Mouse (Mus musculus): Measurements from ENCODE around the gene Adamts2. TPM values are rescaled to one million over a fixed set of nuclear protein-coding genes. Genes with fewer than 3 reads are reported as not detected.
A peak's percentile ranks its signal among the peaks of the same experiment; 100 is the strongest.

The Adamts2 gene
- polyA plus RNA-seq, 1 experiment from 2014 or later: 21.9 TPM

DNA sequence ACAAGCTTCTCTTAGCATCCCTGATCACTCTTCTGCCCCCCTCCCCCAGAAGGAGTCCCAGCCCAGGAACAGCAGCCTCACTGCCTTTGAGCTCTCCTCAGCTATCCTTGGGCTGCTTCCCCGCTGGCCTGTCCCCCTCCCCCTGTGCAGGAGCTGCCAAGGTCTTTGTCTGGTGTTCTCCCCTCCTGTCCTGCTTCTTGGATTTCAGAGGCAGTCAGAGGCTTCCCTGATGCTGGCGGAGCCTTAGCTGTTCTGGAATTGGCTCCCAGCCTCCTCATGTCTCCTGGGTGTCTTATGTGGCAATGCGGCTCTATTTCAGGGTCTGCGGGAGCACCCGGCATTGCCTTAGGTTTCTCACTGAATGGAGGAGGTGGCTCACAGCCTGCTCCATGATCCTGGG lies 22.8 kb downstream of the Adamts2 start:
- Histone ChIP-seq H3K9ac (no peak overlapping the region), H3K27me3 (no peaks in the 10 kb centered on the region), H3K27ac (peak overlapping the region; percentile 12), H3K36me3 (no peaks in the 10 kb centered on the region), H3K4me1 (peaks cover 38% of the 10 kb centered on the region), H3K4me3 (no peak overlapping the region), H3K9me3 (no peaks in the 10 kb centered on the region), H3K4me2 (no peak overlapping the region)
- 36% methylated on average over 5 of the region's 5 CpGs for WGBS
- no peak for ATAC-seq (ENCODE audit: insufficient number of reproducible peaks, low FRiP score, low TSS enrichment, low read depth)

- Histone ChIP-seq H3K36me3 (no peaks in the 10 kb centered on the region), H3K9me3 (no peaks in the 10 kb centered on the region), H3K9ac (no peak overlapping the region), H3K4me3 (no peak overlapping the region), H3K4me1 (peaks cover 31% of the 10 kb centered on the region), H3K27ac (no peak overlapping the region), H3K4me2 (no peak overlapping the region), H3K27me3 (no peaks in the 10 kb centered on the region)
- ATAC-seq (ENCODE audit: insufficient number of reproducible peaks, low FRiP score, low TSS enrichment, low read depth): no peak
- WGBS: 38% methylated on average over 3 of the region's 3 CpGs
Observed at GRCm38 (mm10) chr11:50628915-50629314, 27.0 kb downstream of the Adamts2 start.

GRCm38 (mm10) chr11:50630462-50630861 lies 28.6 kb downstream of the Adamts2 start:
- H3K4me3 ChIP-seq: no peak overlapping the region
- no peaks in the 10 kb centered on the region for H3K36me3 ChIP-seq
- no peak overlapping the region for H3K4me2 ChIP-seq
- no peaks in the 10 kb centered on the region for H3K9me3 ChIP-seq
- 84% methylated on average over 2 of the region's 2 CpGs for WGBS
- H3K9ac ChIP-seq: no peak overlapping the region
- ATAC-seq (ENCODE audit: insufficient number of reproducible peaks, low FRiP score, low TSS enrichment, low read depth): no peak
- no peak overlapping the region for H3K27ac ChIP-seq
- no peaks in the 10 kb centered on the region for H3K27me3 ChIP-seq
- peaks cover 34% of the 10 kb centered on the region for H3K4me1 ChIP-seq

DNA sequence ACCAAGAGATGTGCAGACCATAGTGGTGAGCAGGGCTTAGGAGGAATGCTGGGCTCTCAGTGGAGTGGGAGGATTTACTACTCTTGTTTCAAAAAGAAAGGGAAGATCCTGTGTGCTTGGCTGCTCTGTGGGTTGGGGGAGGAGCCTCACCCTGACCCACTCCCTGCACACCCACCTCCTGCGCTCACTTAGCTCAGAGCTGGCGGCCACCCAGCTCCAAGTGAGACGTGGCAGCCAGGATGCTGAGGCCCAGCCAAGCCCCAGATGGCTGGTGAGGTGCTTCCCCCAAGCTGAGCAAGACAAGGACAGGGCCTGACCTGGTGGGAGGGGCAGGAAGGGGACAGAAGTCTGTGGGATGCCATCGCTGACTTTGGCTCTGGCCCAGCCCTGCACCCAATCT lies 30.4 kb downstream of the Adamts2 start:
- ATAC-seq (ENCODE audit: insufficient number of reproducible peaks, low FRiP score, low TSS enrichment, low read depth): peak; percentile 71
- no peak overlapping the region for H3K9ac ChIP-seq
- H3K4me2 ChIP-seq: no peak overlapping the region

GRCm38 (mm10) chr11:50635051-50635590 lies 33.2 kb downstream of the Adamts2 start:
- no peaks in the 10 kb centered on the region for H3K27me3 ChIP-seq
- peaks cover 40% of the 10 kb centered on the region for H3K4me1 ChIP-seq
- H3K4me2 ChIP-seq: no peak overlapping the region
- no peak overlapping the region for H3K9ac ChIP-seq
- no peak for ATAC-seq (ENCODE audit: insufficient number of reproducible peaks, low FRiP score, low TSS enrichment, low read depth)
- no peaks in the 10 kb centered on the region for H3K9me3 ChIP-seq
- H3K27ac ChIP-seq: peak overlapping the region; percentile 73
- WGBS: 40% methylated on average over 2 of the region's 2 CpGs
- no peaks in the 10 kb centered on the region for H3K36me3 ChIP-seq
- no peak overlapping the region for H3K4me3 ChIP-seq

More for the DNA sequence above, 30.4 kb downstream of the Adamts2 start:
- Histone ChIP-seq H3K27ac (peak overlapping the region; percentile 75), H3K4me3 (no peak overlapping the region), H3K9me3 (no peaks in the 10 kb centered on the region), H3K27me3 (no peaks in the 10 kb centered on the region), H3K36me3 (no peaks in the 10 kb centered on the region), H3K4me1 (peaks cover 40% of the 10 kb centered on the region)
- WGBS: 20% methylated on average over 4 of the region's 4 CpGs

DNA sequence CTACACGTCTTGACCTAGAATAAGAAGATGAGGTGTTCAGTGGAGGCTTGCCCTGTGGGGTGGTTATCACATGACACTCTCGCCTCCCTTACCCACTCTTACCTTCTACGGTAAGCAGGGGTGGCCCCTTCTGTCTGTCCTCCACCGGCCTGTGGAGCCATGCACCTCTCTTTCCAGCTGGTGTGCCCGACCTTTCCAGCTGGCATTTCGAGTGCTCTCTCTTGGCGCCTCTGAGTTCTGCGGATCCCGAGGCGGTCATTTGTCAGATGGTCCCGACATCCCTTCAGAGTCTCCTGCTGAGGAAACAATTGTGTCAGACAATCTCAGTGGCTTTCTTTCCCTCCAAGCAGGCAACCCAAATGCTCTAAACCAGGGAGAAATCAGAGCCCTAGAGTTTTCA lies 35.1 kb downstream of the Adamts2 start:
- ATAC-seq (ENCODE audit: insufficient number of reproducible peaks, low FRiP score, low TSS enrichment, low read depth): no peak
- no peak overlapping the region for H3K4me3 ChIP-seq
- H3K4me1 ChIP-seq: peaks cover 29% of the 10 kb centered on the region
- H3K36me3 ChIP-seq: no peaks in the 10 kb centered on the region
- no peaks in the 10 kb centered on the region for H3K27me3 ChIP-seq
- H3K9me3 ChIP-seq: no peaks in the 10 kb centered on the region
- WGBS: 91% methylated on average over 11 of the region's 11 CpGs
- no peak overlapping the region for H3K9ac ChIP-seq
- no peak overlapping the region for H3K4me2 ChIP-seq
- H3K27ac ChIP-seq: no peak overlapping the region

DNA sequence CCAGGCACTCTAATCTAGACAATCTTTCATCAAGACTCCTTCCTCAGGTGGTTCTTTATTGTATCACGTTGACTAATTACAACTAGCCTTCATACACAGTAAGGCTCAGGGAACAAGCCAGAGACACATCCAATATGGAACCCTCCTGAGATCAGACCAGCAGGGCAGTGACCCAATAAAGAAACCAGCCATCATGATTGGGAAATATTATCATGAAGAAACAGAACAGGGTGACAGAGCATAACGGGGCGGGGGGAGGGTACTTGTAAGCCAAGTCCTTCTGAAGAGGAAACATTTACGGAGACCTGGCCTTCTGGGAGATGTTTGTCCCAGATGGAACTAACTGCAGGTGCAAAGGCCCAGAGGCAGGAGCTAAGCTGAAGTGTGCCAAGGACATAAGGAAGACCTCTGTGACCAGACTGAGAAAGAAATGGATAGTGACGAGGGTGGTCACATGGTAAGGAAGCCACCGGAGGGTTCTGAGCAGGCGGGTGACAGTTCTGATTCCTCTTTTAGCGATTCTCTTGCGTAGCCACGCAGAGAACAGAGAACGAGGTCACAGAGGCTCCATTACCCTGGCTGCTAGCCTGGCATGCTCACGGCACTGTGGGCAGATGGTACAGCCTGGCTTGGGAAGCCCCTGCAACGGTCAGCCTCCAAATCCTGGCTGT lies 36.4 kb downstream of the Adamts2 start:
- ATAC-seq (ENCODE audit: insufficient number of reproducible peaks, low FRiP score, low TSS enrichment, low read depth): no peak
- H3K4me3 ChIP-seq: no peak overlapping the region
- no peaks in the 10 kb centered on the region for H3K36me3 ChIP-seq
- WGBS: 92% methylated on average over 13 of the region's 13 CpGs
- H3K27me3 ChIP-seq: no peaks in the 10 kb centered on the region
- H3K27ac ChIP-seq: no peak overlapping the region
- H3K4me1 ChIP-seq: peaks cover 20% of the 10 kb centered on the region
- H3K9me3 ChIP-seq: no peaks in the 10 kb centered on the region
- no peak overlapping the region for H3K4me2 ChIP-seq
- no peak overlapping the region for H3K9ac ChIP-seq

- Histone ChIP-seq H3K4me2 (no peak overlapping the region), H3K4me1 (peaks cover 20% of the 10 kb centered on the region), H3K36me3 (no peaks in the 10 kb centered on the region), H3K4me3 (no peak overlapping the region), H3K9ac (no peak overlapping the region), H3K9me3 (no peaks in the 10 kb centered on the region), H3K27ac (no peak overlapping the region), H3K27me3 (no peaks in the 10 kb centered on the region)
- 75% methylated on average over 3 of the region's 3 CpGs for WGBS
- no peak; the same call in 1 of the 2 replicates for ATAC-seq (ENCODE audit: insufficient number of reproducible peaks, low FRiP score, low TSS enrichment, low read depth)
Observed at GRCm38 (mm10) chr11:50638868-50639220, 37.0 kb downstream of the Adamts2 start.

- no peak overlapping the region for H3K4me3 ChIP-seq
- H3K4me2 ChIP-seq: no peak overlapping the region
- no peaks in the 10 kb centered on the region for H3K36me3 ChIP-seq
- ATAC-seq (ENCODE audit: insufficient number of reproducible peaks, low FRiP score, low TSS enrichment, low read depth): no peak
- H3K9ac ChIP-seq: no peak overlapping the region
- no peak overlapping the region for H3K27ac ChIP-seq
- H3K27me3 ChIP-seq: no peaks in the 10 kb centered on the region
- WGBS: 78% methylated on average over 3 of the region's 3 CpGs
- H3K9me3 ChIP-seq: no peaks in the 10 kb centered on the region
- 0 out of 2 replicates have a peak, but pooled peaks cover 3% of the 10 kb centered on the region for H3K4me1 ChIP-seq
Observed at GRCm38 (mm10) chr11:50642583-50642982, 40.7 kb downstream of the Adamts2 start.

- H3K4me2 ChIP-seq: no peak overlapping the region
- peak; percentile 75; the same call in 1 of the 2 replicates for ATAC-seq (ENCODE audit: insufficient number of reproducible peaks, low FRiP score, low TSS enrichment, low read depth)
- H3K4me1 ChIP-seq: 0 out of 2 replicates have a peak, but pooled peaks cover 3% of the 10 kb centered on the region
- WGBS: 31% methylated on average over 4 of the region's 4 CpGs
- H3K4me3 ChIP-seq: no peak overlapping the region
- H3K9ac ChIP-seq: no peak overlapping the region
- H3K36me3 ChIP-seq: no peaks in the 10 kb centered on the region
- H3K27me3 ChIP-seq: no peaks in the 10 kb centered on the region
- peaks cover 4% of the 10 kb centered on the region; the same call in 1 of the 2 replicates for H3K9me3 ChIP-seq
- H3K27ac ChIP-seq: peak overlapping the region; percentile 67
Observed at GRCm38 (mm10) chr11:50646148-50646547, 44.3 kb downstream of the Adamts2 start.

- ATAC-seq (ENCODE audit: insufficient number of reproducible peaks, low FRiP score, low TSS enrichment, low read depth): no peak
- Histone ChIP-seq H3K36me3 (no peaks in the 10 kb centered on the region), H3K9ac (no peak overlapping the region), H3K4me1 (0 out of 2 replicates have a peak, but pooled peaks cover 3% of the 10 kb centered on the region), H3K4me2 (no peak overlapping the region), H3K27me3 (no peaks in the 10 kb centered on the region), H3K4me3 (no peak overlapping the region), H3K27ac (no peak overlapping the region), H3K9me3 (peaks cover 4% of the 10 kb centered on the region; the same call in 1 of the 2 replicates)
- 87% methylated on average over 4 of the region's 4 CpGs for WGBS
Observed at GRCm38 (mm10) chr11:50648143-50648807, 46.4 kb downstream of the Adamts2 start.

DNA sequence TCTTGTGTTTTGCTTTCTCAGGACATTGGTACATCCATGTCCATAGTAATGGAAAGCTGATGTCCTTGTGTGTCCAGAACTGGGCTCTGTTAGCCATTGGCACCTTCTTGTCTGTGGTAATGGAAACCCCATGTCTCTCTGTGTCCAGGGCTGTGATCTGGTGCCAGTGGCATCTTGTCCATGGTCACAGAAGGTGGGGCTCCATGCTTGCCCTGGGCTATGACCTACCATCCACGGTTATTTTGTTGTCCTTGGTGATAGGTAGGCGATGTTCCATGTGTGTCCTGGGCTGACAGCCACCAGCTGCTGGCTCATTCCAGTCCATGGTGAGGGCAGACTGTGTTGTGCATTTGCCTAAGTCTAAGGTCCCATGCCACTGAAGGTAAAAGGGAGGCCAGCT lies 48.2 kb downstream of the Adamts2 start:
- Histone ChIP-seq H3K9ac (no peak overlapping the region), H3K27ac (no peak overlapping the region), H3K27me3 (no peaks in the 10 kb centered on the region), H3K4me1 (0 out of 2 replicates have a peak, but pooled peaks cover 3% of the 10 kb centered on the region), H3K4me2 (no peak overlapping the region), H3K4me3 (no peak overlapping the region), H3K9me3 (peaks cover 4% of the 10 kb centered on the region; the same call in 1 of the 2 replicates), H3K36me3 (no peaks in the 10 kb centered on the region)
- 91% methylated on average over 2 of the region's 2 CpGs for WGBS
- no peak for ATAC-seq (ENCODE audit: insufficient number of reproducible peaks, low FRiP score, low TSS enrichment, low read depth)
